Mouse (Mus musculus): ENCODE results near the gene Usp24. TPM values are rescaled to one million over a fixed set of nuclear protein-coding genes. Genes with fewer than 3 reads are reported as not detected.

The Usp24 gene
- polyA plus RNA-seq, 1 experiment, result 12.5 TPM

DNA sequence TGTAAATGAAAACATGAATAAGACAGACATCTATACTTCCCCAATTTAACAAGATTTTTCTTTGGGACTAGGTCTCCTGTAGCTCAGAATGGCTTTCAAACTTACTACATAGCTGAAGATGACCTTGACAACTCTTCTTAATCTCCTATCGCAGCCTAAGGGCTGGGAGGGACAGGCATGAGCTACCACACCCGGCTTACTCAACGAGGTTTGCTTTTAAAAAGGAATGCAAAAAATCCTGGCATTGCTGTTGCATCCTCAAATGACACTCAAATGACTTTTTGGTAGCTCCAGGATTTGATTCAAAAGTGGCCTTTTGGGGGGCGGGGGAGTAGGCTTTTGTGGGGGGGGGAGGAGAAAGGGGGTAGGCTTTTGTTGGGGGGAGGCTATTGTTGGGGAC lies 2.1 kb upstream of the Usp24 start:
- TF ChIP-seq GATA1 (IDR thresholded peaks at IDR 0.05; ENCODE audit: low read length), result no peak

DNA sequence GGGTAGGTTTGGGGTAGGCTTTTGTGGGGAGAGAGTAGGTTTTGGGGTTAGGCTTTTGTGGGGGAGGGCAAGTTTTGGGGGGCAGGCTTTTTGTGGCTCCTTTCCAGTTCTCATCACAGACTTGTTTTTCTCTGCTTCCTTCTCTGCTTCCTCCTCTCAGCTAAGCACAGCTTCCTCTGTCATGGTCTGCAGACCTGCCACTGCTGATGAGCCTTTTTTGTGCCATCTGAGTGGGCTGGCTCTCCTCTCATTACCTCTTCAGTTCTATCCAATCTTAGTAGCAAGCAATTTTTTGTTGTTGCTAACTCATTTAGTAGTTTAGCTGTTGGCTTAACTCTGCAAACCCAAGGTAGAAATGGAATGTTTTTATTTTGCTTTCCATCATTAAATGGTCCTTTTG lies 1.7 kb upstream of the Usp24 start:
- no peak for TF ChIP-seq GATA1 (IDR thresholded peaks at IDR 0.05; ENCODE audit: low read length)

DNA sequence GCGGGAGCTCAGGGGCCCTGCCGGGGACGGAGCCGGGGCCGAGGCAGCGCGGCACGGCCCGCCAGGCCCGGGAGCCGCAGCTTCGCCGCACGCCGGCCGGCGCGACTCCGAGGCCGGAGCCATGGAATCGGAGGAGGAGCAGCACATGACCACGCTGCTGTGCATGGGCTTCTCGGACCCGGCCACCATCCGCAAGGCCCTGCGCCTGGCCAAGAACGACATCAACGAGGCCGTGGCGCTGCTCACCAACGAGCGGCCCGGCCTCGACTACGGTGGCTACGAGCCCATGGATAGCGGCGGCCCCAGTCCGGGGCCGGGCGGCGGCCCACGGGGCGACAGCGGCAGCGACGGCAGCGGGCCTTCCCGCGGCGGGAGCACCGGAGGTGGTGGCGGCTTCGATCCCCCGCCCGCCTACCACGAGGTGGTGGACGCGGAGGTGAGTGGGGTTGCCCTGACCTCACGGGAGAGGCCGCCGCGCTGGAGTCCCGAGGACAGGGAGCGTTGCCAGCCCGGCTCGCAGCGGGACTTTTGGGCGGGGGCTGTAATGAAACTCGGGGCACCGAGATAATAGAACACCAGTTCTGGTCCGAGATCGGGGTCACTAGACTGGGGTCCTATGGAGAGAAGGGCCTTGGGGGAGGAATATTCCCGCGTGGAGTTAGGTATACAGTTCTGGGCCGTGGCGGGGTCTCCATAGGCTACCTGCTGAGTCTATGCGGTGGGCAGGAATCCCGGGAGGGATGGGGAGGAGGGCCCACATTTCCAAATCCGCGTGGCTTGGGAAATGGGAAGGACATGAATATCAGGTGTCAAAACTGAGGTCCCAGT lies 552 bp downstream of the Usp24 start:
- no peak for TF ChIP-seq GATA1 (IDR thresholded peaks at IDR 0.05; ENCODE audit: low read length)

DNA sequence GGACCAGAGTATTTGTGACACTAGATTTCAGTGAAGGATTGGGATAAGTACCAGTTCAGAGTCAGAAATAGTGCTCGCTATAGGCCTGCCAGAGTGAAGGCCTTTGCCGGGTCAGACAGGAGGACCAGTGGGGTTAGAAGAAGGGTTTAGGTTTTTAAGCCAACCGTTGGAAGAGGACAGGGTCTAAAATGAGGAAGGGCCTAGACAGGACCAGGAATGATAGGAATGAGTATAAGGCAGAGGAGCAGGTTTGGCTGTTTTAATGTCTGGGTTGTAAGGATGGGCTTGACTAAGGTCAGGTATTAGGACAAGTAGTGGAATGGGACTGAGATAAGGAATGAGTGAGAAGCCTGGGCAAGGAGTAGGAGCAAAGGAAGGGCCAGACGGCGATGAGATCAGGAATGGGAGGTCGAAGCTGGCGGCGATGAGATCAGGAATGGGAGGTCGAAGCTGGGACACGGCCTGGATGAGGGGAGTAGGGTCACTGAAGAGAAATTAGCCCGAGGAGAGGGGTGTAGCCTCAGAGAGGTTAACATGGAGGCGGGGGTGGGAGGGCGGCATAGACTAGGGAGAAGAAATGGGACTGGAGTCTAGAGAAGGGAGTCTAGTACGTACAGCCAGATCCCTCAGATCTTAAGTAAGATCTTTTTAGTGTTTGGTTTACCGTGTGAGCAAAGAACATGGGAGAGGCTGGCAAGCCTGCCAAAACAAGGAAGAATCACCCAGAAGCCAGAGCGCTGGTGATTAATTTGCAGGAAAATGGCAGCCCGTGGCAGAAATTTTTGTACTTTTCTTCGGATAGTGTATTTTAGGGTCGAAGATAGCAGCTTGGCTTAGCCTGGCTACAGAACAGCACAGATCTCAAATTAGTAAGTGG lies 1.4 kb downstream of the Usp24 start:
- no peak for TF ChIP-seq GATA1 (IDR thresholded peaks at IDR 0.05; ENCODE audit: low read length)

DNA sequence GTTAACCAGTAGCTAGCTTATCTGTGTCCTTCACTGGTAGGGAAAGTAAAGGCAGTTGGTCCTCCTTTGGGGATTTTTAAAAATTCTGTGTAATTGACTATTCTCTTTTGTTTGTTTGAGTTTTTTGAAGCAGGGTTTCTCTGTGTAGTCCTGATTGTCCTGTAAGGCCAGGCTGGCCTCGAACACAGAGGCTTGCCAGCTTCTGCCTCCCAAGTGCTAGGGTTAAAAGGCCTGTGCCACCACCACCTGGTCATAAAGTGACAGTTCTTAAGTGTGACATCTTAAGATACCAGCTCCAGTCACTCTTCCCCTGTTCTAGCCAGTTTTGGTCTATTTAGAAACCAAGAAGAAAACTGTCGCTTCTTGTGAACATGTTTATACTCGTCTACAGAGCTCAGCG lies 2.2 kb downstream of the Usp24 start:
- no peak for TF ChIP-seq GATA1 (IDR thresholded peaks at IDR 0.05; ENCODE audit: low read length)

DNA sequence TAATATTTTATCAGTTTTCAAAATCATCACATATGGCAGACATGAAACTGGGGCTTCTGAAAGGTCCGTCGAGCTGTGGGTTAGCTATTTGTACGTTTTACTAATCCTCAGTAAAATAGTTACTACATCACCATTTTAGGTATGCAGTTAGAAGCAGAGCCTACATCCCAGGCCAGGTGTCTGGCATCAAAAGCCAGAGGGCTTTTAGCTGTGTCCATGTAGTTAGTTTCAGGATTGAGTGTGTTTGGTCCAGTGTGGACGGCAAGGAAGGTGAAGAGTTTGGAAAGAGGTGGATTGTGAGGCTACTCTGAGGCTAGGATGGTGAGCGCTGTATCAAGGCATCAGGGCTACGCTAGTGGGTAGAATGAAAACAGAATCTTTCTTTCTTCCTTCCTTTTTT lies 3.0 kb downstream of the Usp24 start:
- no peak for TF ChIP-seq GATA1 (IDR thresholded peaks at IDR 0.05; ENCODE audit: low read length)

DNA sequence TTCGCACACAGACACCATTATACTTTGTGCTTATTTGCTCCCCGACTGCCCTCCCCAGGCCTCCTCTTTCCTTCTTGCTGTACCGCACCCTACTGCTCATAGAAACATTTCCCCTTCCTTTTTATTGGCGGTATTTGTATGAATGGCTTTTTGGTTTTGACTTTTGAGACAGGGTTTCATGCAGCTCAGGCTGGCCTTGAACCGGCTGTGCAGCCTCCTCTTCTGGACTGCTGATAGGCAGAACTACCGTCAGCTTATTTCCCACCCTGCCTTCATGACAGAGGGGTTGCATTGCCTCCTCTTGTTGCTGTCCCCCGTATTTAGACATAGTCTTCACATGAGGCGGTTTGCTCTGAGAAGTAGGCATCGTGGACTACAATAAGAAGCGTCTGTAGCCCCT lies 6.8 kb downstream of the Usp24 start:
- no peak for TF ChIP-seq GATA1 (IDR thresholded peaks at IDR 0.05; ENCODE audit: low read length)

DNA sequence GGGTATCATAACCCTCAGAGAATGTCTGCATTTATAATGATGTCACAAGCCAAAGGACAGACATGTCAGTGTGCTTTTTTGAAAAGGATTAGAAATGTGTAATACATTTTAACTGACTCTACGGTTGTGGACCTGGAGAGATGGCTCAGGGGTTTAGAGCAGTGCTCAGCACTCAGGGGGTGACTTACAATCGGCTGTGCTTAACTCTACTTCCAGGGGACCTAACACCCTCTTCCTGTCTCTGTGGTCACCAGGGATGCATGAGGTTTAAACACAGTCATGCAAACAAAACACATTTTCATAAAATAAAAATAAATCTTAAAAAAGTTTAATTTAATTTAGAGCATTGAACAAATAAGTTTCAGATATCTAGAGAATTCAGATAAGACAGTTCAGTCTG lies 7.3 kb downstream of the Usp24 start:
- TF ChIP-seq GATA1 (IDR thresholded peaks at IDR 0.05; ENCODE audit: low read length), result no peak

DNA sequence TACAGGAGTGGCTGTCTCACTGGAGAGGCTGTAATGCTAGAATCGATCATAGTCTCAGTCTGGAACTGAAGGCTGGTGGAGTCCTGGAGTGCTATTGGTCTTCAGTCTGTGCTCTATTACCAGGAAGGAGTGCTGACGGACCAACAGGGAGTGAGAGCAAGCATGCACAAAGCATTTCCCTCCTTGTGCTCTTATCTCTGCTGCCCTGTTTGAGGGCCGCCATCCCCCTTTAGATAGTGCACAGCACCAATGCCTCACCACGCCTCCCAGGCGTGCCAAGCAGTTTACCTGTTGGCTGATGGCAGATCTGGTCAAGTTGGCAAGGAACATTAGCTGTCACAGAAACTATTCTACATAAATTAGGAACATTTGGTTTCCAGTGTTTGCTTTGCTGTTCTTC lies 11.4 kb downstream of the Usp24 start:
- TF ChIP-seq GATA1 (IDR thresholded peaks at IDR 0.05; ENCODE audit: low read length), result peak; percentile 70

DNA sequence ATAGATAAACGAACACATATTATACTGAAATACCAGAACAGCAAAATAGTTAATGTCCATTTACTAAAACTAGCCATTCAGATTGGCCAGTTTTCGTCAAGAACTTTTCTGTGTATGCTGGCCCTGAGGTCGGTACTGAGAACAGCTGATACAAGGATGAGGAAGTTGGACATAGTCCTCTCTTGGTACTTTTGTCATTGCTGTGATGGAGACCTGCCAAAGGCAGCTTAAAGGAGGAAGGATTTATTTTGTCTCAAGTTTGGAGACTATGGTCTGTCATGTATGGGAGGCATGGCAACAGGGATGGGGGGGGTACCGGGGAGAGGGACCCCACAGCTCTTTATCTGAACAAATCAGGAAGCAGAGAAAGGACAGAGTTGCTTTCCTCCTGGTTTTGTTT lies 12.7 kb downstream of the Usp24 start:
- TF ChIP-seq GATA1 (IDR thresholded peaks at IDR 0.05; ENCODE audit: low read length), result no peak

DNA sequence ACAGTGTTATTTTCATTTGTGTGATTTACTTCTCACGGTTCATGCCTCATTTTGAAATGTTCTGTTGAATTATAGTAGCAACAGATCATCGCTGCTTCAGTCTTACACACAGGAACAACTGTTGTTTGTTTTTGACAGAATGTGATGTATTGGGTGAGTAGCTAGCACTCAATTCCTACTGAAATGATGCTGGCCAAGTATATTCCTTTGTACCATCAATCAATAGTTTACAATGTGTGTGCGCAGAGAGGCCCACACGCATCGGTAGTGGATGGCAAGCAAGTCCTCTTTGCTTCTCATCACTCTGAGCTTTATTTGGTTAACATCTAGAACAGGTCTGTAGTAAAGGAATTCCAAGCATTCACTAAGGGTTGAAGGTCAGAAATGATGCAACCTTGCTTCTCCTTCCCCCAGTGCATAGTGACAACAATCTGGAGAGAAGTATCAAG lies 14.4 kb downstream of the Usp24 start:
- TF ChIP-seq GATA1 (IDR thresholded peaks at IDR 0.05; ENCODE audit: low read length), result no peak

DNA sequence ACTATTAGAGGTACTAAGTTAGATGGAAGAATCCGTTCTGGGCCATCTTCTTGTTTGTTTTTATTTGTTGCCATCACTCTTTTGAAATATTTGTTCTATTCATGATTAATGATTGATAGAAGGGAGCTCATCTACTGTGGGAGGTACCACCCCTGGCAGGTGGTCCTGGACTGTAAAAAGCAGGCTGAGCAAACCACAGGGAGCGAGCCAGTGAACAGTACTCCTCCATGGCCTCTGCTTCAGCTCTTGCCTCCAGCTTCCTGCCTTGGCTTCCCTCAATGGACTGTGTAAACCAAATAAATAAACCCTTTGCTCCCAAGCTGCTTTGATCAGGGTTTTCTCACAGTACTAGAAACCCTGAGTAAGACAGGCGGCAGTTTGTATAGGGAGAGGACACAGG lies 17.1 kb downstream of the Usp24 start:
- TF ChIP-seq GATA1 (IDR thresholded peaks at IDR 0.05; ENCODE audit: low read length), result no peak

DNA sequence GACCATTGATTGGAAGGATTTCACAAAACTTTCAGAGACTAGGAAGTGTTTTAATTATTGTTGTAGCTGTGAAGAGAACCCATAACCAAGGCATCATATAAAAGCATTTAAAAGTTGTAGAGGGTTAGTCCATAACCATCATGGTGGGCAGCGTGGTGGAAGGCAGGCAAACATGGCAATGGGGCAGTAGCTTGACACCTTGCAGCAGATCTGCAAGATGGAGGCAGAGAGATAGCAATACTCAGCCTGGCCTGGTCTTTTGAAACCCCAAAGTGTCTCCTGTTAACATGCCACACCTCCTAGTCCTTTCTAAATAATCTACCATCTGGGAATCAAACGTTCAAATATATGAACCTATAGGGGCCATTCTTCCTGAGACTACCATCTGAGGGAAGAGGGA lies 17.6 kb downstream of the Usp24 start:
- TF ChIP-seq GATA1 (IDR thresholded peaks at IDR 0.05; ENCODE audit: low read length), result no peak

DNA sequence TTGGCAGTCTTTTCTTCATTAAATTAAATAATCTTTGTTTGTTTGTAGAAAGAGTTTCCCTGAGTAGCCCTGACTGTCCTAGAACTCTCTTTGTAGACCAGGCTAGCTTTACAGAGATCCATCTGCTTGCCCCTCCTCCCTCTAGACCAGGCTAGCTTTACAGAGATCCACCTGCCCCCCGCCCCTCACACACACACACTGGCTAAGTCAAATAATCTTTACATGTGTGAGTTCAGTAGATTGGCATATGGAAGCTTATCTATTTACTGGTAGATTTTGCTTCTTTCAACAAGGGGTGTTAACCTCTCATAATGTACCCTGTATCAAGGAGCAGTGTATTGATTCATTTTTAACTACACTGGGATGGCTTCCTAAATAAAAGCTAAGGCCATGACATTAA lies 19.8 kb downstream of the Usp24 start:
- TF ChIP-seq GATA1 (IDR thresholded peaks at IDR 0.05; ENCODE audit: low read length), result no peak

DNA sequence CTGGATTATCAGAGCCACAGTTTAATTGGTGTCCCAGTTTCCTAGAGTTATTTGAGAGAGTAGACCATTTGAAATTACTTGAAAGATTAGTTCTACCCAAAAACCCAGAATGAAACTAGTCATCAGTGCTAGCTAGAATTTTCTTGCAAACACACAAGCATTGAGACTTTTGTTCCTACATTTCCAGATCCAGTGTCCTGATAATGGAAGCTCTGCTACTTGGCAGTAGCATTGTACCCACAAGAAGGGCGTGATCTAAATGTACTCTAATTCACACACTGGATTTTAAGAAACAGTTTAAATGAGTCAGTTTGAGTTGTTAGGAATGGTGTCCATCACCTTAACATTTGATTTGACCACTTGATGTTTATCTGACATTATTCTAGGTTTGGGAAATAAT lies 31.7 kb downstream of the Usp24 start:
- TF ChIP-seq GATA1 (IDR thresholded peaks at IDR 0.05; ENCODE audit: low read length), result no peak

DNA sequence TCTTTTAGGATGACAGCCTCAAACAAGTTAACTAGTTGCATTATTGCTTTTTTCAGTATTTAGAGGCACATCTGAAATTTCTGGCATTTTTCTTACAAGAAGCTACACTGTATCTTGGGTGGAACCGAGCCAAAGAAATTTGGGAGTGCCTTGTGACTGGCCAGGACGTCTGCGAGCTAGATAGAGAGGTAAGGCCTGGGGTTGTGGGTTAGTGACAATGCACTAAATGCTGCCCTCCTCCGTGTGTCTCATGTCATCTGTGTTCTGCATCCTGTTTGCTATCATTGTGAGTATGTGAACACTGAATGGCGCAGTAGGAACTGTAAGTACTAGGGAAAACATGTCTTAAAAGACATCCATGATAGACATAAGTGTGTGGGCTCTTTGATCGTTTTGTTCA lies 54.0 kb downstream of the Usp24 start:
- no peak for TF ChIP-seq GATA1 (IDR thresholded peaks at IDR 0.05; ENCODE audit: low read length)

DNA sequence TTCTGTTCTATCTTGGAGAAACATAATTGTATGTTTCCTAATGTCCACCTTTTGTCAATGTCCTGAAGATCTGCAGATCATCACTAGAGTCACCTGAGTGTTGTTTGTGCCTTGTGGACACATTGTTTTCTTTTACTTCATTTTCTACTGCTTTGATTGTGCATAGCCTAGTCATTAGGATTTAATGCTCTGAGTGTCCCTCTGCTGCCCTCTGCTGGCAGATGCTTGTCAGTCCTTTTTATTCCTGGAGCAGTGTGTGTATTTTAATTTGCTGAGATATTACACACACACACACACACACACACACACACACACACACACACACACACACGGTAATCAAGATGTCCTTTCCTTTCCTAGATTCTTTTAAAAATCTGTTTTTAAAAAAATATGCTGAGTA lies 59.8 kb downstream of the Usp24 start:
- TF ChIP-seq GATA1 (IDR thresholded peaks at IDR 0.05; ENCODE audit: low read length), result no peak
